Mouse (Mus musculus): ENCODE measurements at regions not wholly inside any gene's neighbourhood (a gene's known extent, or its start where the extent isn't known, plus 50 kb on each side); places are given as distances from the start of the nearest gene placed in this dataset.

- TF ChIP-seq CTCF (IDR thresholded peaks at IDR 0.05; ENCODE audit: borderline replicate concordance, extremely low read depth, insufficient read depth, insufficient read length) (no peak), POLR2A (IDR thresholded peaks at IDR 0.05; ENCODE audit: borderline replicate concordance, extremely low read depth, insufficient read depth, insufficient read length, poor library complexity, severe bottlenecking) (no peak)
Measured at GRCm38 (mm10) chr13:86422646-86423045, 375.9 kb upstream of the Cox7c start.

All from brain, embryonic 14.5 days (tissue).